Mouse (Mus musculus) forebrain, postnatal 0 days (tissue): ENCODE data around the gene Lpcat2. TPM values are rescaled to one million over a fixed set of nuclear protein-coding genes. Genes with fewer than 3 reads are reported as not detected.

ENCODE experiments used
- ATAC-seq: fragments of 200-750 bp; cut with Nextera tagmentation; 2 replicates; pipeline ENCODE4 v1.8.0; 2017; ENCODE audit warnings: mild to moderate bottlenecking, moderate library complexity
- DNase-seq: peaks from one replicate; pipeline ENCODE4 v3.0.0-alpha.2; 2015
- H3K27ac ChIP-seq: fragments of 300-500 bp; sonication (generic); 2 replicates; pipeline ENCODE4 v1.5.1; 2014; ENCODE audit warnings: low read depth, mild to moderate bottlenecking, antibody characterized with exemption, low read length, moderate library complexity, mixed read lengths
- H3K27me3 ChIP-seq: fragments of 300-500 bp; sonication (generic); 2 replicates; pipeline ENCODE4 v1.6.1; 2014; ENCODE audit warnings: mild to moderate bottlenecking, low read length, mixed read lengths; ENCODE audit not compliant: insufficient read depth
- H3K36me3 ChIP-seq: fragments of 300-500 bp; sonication (generic); 2 replicates; pipeline ENCODE4 v1.6.1; 2014; ENCODE audit warnings: mild to moderate bottlenecking, moderate library complexity; ENCODE audit not compliant: insufficient read depth
- H3K4me1 ChIP-seq: fragments of 300-500 bp; sonication (generic); 2 replicates; pipeline ENCODE4 v1.6.1; 2014; ENCODE audit warnings: antibody characterized with exemption; ENCODE audit not compliant: insufficient read depth
- H3K4me2 ChIP-seq: fragments of 300-500 bp; sonication (generic); 2 replicates; pipeline ENCODE4 v1.6.1; 2014; ENCODE audit warnings: low read depth, mild to moderate bottlenecking, moderate library complexity
- H3K4me3 ChIP-seq: fragments of 300-500 bp; sonication (generic); 2 replicates; pipeline ENCODE4 v1.5.1; 2014; ENCODE audit warnings: low read depth, low read length, mixed read lengths
- H3K9ac ChIP-seq: fragments of 300-500 bp; sonication (generic); 2 replicates; pipeline ENCODE4 v1.6.1; 2014; ENCODE audit warnings: mild to moderate bottlenecking
- H3K9me3 ChIP-seq: fragments of 300-500 bp; sonication (generic); 2 replicates; pipeline ENCODE4 v1.6.1; 2016; ENCODE audit warnings: low read length
- CTCF ChIP-seq: sonication (generic); IDR thresholded peaks from 2 replicates; pipeline ENCODE4 v1.5.1; 2016; ENCODE audit warnings: antibody characterized with exemption, control low read depth, low read depth
- WGBS: fragments of 180-500 bp; shearing (Covaris S2); extraction: QIAGEN DNeasy Blood & Tissue Kit; methylation state at CpG from one replicate; pipeline ENCODE4 v1.1.7; 2014; 5-methylcytosine and 5-hydroxymethylcytosine counted together
- polyA plus RNA-seq: library from polyadenylated mRNA; unstranded; fragments of >200 nt; fragmentation: Nextera tagmentation; extraction: Ambion mirVana; gene quantifications from 2 replicates; pipeline ENCODE4 v1.2.1, GENCODE M21; 2015
- total RNA-seq: library from RNA; depleted of rRNA; stranded (reverse); fragments of >200 nt; gene quantifications from 2 replicates; pipeline ENCODE4 v1.2.3, GENCODE M21; 2014

Lpcat2 gene
- total and polyA plus RNA-seq, 2 experiments from 2014 or later: 9.8 to 10.3 TPM

GRCm38 (mm10) chr8:92827243-92828034 lies 27.7 kb upstream of the Lpcat2 start, which contains the start of gene Mmp2:
Gene Mmp2 (plus strand): TSS chr8:92827291.
- peak within 1 kb of the TSS; percentile 67 for H3K4me2 ChIP-seq
- H3K4me1 ChIP-seq: peaks cover 4% of the 10 kb centered on the region; the same call in 1 of the 2 replicates
- no peak within 1 kb of the TSS for H3K27ac ChIP-seq
- peaks cover 7% of the 10 kb centered on the region; the same call in 1 of the 2 replicates for H3K27me3 ChIP-seq
- no peak for TF ChIP-seq CTCF
- no peaks in the 10 kb centered on the region for H3K36me3 ChIP-seq
- H3K9me3 ChIP-seq: no peaks in the 10 kb centered on the region
- WGBS: 3% methylated on average over 37 of the region's 37 CpGs
- ATAC-seq (peak; percentile 53), DNase-seq (peak; percentile 6)
- H3K9ac ChIP-seq: peak within 1 kb of the TSS; percentile 52
- H3K4me3 ChIP-seq: peak within 1 kb of the TSS; percentile 35

GRCm38 (mm10) chr8:92828251-92828743 lies 26.8 kb upstream of the Lpcat2 start:
- H3K27ac ChIP-seq: no peak overlapping the region
- no peak for TF ChIP-seq CTCF
- 0 out of 2 replicates have a peak overlapping the region, but pooled peaks have one; percentile 67 for H3K4me2 ChIP-seq
- no peaks in the 10 kb centered on the region for H3K9me3 ChIP-seq
- ATAC-seq (peak; percentile 78), DNase-seq (peak; percentile 69)
- no peak overlapping the region for H3K4me3 ChIP-seq
- 17% methylated on average over 15 of the region's 15 CpGs for WGBS
- H3K9ac ChIP-seq: no peak overlapping the region
- peaks cover 7% of the 10 kb centered on the region; the same call in 1 of the 2 replicates for H3K27me3 ChIP-seq
- H3K4me1 ChIP-seq: peaks cover 4% of the 10 kb centered on the region; the same call in 1 of the 2 replicates
- H3K36me3 ChIP-seq: no peaks in the 10 kb centered on the region

- H3K4me3 ChIP-seq: no peak overlapping the region
- no peaks in the 10 kb centered on the region for H3K4me1 ChIP-seq
- no peak overlapping the region for H3K4me2 ChIP-seq
- ATAC-seq (no peak), DNase-seq (no peak)
- H3K27me3 ChIP-seq: no peaks in the 10 kb centered on the region
- WGBS: 77% methylated on average over 5 of the region's 5 CpGs
- H3K9ac ChIP-seq: no peak overlapping the region
- no peak for TF ChIP-seq CTCF
- no peaks in the 10 kb centered on the region for H3K36me3 ChIP-seq
- no peaks in the 10 kb centered on the region for H3K9me3 ChIP-seq
- no peak overlapping the region for H3K27ac ChIP-seq
These were observed 20.9 kb upstream of the Lpcat2 start for GRCm38 (mm10) chr8:92834065-92834731.

DNA sequence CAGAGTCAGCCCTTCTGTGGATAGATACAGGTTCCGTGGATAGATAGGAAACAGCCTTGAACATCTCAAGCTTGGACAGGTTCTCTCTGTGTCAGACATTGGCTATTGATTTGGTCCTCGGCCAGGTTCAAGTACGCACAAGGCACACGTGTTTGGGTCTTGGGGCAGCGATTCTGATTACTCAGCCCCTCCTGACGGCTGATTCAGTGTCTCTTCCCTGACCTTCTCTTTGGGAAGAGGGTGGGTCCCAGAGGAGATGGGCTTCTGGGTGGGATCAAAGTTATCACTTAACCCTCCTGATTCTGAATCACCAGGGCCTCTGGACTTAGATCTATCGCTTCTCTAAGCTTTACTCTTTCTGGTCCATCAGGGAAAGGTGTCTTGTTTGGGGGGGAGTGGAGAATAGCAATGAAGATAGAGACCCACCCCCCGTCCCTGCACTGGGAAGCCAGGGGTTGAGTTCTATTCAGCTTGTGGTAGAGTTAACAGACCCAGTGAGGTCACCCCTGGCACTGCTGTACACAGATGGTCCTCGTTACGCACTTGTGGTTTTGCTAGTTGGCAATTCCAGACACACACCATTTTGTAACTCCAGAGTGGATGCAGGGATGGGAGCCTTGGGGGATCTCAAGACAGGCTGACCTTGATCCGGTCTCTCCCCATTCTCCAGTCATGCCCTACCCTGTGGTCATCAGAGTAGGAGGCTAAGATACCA lies 20.2 kb upstream of the Lpcat2 start:
- Histone ChIP-seq H3K4me2 (no peak overlapping the region), H3K27ac (no peak overlapping the region), H3K9ac (no peak overlapping the region), H3K36me3 (no peaks in the 10 kb centered on the region), H3K4me1 (no peaks in the 10 kb centered on the region), H3K4me3 (no peak overlapping the region), H3K9me3 (no peaks in the 10 kb centered on the region), H3K27me3 (no peaks in the 10 kb centered on the region)
- no peak for TF ChIP-seq CTCF
- DNase-seq: no peak
- no peak for ATAC-seq
- 84% methylated on average over 11 of the region's 11 CpGs for whole genome bisulfite sequencing

- H3K9ac ChIP-seq: no peak overlapping the region
- H3K9me3 ChIP-seq: no peaks in the 10 kb centered on the region
- H3K4me1 ChIP-seq: no peaks in the 10 kb centered on the region
- no peak for DNase-seq
- TF ChIP-seq CTCF: no peak
- no peak overlapping the region for H3K4me3 ChIP-seq
- no peaks in the 10 kb centered on the region for H3K36me3 ChIP-seq
- no peaks in the 10 kb centered on the region for H3K27me3 ChIP-seq
- no peak overlapping the region for H3K4me2 ChIP-seq
- no peak for ATAC-seq
- H3K27ac ChIP-seq: no peak overlapping the region
- WGBS: 96% methylated on average over 11 of the region's 11 CpGs
These were observed 19.2 kb upstream of the Lpcat2 start for GRCm38 (mm10) chr8:92835901-92836300.

- TF ChIP-seq CTCF: no peak
- DNase-seq (no peak), ATAC-seq (no peak)
- WGBS: 87% methylated on average over 3 of the region's 3 CpGs
- Histone ChIP-seq H3K36me3 (no peaks in the 10 kb centered on the region), H3K4me2 (no peak overlapping the region), H3K9ac (no peak overlapping the region), H3K4me3 (no peak overlapping the region), H3K27me3 (no peaks in the 10 kb centered on the region), H3K9me3 (no peaks in the 10 kb centered on the region), H3K4me1 (no peaks in the 10 kb centered on the region), H3K27ac (no peak overlapping the region)
These were observed 16.5 kb upstream of the Lpcat2 start for GRCm38 (mm10) chr8:92838616-92839015.
